Mouse (Mus musculus): ENCODE measurements around the gene Fbl.

DNA sequence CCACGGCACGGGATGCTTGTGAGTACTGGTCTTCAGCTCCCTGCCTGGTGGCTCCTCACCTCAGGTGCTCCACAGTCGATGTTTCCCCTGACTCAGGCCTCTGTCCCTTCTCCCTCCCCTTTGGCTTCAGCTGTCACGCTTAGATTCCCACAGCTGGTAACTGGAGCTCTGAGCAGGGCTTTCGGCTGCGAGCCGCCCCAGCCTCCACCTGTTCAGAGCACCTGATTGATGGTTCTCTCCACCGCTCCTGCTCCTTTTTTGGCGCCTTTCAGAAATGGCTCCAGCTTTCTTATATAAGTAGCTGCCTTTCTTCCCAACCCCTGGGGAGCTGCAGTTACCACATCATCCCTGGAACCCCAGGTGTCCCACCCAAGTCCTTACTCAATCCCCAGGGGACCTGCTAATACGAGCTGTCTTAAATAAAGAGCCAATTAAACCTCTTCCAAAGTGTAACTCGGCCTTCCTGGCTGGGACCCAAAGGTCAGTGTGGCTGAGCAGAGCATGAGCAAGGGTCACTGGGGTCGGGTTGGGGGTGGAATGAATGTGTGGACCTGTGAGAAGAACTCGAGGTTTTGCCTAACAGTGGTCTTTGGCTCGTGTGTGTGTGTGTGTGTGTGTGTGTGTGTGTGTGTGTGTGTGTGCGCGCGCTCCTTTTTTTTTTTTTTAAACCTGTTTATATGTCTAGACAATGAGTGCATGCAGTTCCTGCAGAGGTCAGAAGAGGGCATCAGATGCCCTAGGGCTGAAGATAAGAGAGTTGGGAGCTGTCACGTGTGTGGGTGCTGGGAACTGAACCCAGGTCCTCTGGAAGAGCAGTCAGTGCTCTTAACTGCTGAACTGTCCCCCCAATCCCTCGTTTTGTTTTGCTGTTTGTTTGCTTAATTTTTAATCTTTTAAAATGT lies 33.9 kb downstream of the Fbl start:
- no peak for TF ChIP-seq CTCF (IDR thresholded peaks at IDR 0.05; ENCODE audit: borderline replicate concordance, control insufficient read depth, extremely low read depth, insufficient read depth, low read length, poor library complexity)
- TF ChIP-seq POLR2A (IDR thresholded peaks at IDR 0.05; ENCODE audit: control insufficient read depth, extremely low read depth, insufficient read depth, low read length, poor library complexity) = no peak

Measured in thymus, adult 2 months (tissue).